Mouse (Mus musculus): ENCODE measurements around the gene Olfr124.

GRCm38 (mm10) chr17:37847183-37847582 lies 47.5 kb downstream of the Olfr124 start, which contains the start of gene Olfr126:
- no peak for TF ChIP-seq POLR2A (IDR thresholded peaks at IDR 0.05; ENCODE audit: insufficient read depth, low read length)
- TF ChIP-seq CTCF (IDR thresholded peaks at IDR 0.05; ENCODE audit: low read depth, low read length), result no peak
